Mouse (Mus musculus) hindbrain, embryonic 15.5 days (tissue): ENCODE measurements at regions not wholly inside any gene's neighbourhood (a gene's known extent, or its start where the extent isn't known, plus 50 kb on each side); places are given as distances from the start of the nearest gene placed in this dataset.
A peak's percentile ranks its signal among the peaks of the same experiment; 100 is the strongest.
"Not testable (repeated sequence)": the region's sequence is repeated elsewhere in the genome, so short reads cannot be mapped to it uniquely, and the experiment has no call there.

Experiments used
- ATAC-seq: fragments of 200-750 bp; cut with Nextera tagmentation; 2 replicates; pipeline ENCODE4 v1.8.0; 2017; ENCODE audit warnings: low read depth, moderate number of reproducible peaks, moderate TSS enrichment; ENCODE audit not compliant: low FRiP score
- H3K27ac ChIP-seq: fragments of 300-500 bp; sonication (generic); replicated peaks from 2 replicates; pipeline ENCODE4 v1.5.1; 2015; ENCODE audit warnings: mild to moderate bottlenecking, inconsistent platforms
- H3K27me3 ChIP-seq: fragments of 300-500 bp; sonication (generic); 2 replicates; pipeline ENCODE4 v1.6.1; 2015; ENCODE audit warnings: control low read depth, inconsistent platforms
- H3K36me3 ChIP-seq: fragments of 300-500 bp; sonication (generic); 2 replicates; pipeline ENCODE4 v1.6.1; 2015; ENCODE audit warnings: control low read depth, inconsistent platforms
- H3K4me1 ChIP-seq: fragments of 300-500 bp; sonication (generic); replicated peaks from 2 replicates; pipeline ENCODE4 v1.6.1; 2015; ENCODE audit warnings: control low read depth, inconsistent platforms
- H3K4me2 ChIP-seq: fragments of 300-500 bp; sonication (generic); 2 replicates; pipeline ENCODE4 v1.6.1; 2015; ENCODE audit warnings: moderate library complexity, mild to moderate bottlenecking, inconsistent platforms
- H3K4me3 ChIP-seq: fragments of 300-500 bp; sonication (generic); 2 replicates; pipeline ENCODE4 v1.5.1; 2015; ENCODE audit warnings: mild to moderate bottlenecking, inconsistent platforms
- H3K9ac ChIP-seq: fragments of 300-500 bp; sonication (generic); 2 replicates; pipeline ENCODE4 v1.6.1; 2015; ENCODE audit warnings: inconsistent platforms
- H3K9me3 ChIP-seq: fragments of 300-500 bp; sonication (generic); 2 replicates; pipeline ENCODE4 v1.6.1; 2016; ENCODE audit warnings: control low read depth, inconsistent platforms
- WGBS: fragments of 180-500 bp; shearing (Covaris S2); methylation state at CpG from one replicate; pipeline ENCODE4 v1.1.7; 2015; 5-methylcytosine and 5-hydroxymethylcytosine counted together

GRCm38 (mm10) chr16:23777041-23777440, 113.7 kb downstream of the Sst start:
- no peak overlapping the region for H3K4me3 ChIP-seq
- no peaks in the 10 kb centered on the region for H3K9me3 ChIP-seq
- no peak overlapping the region for H3K9ac ChIP-seq
- H3K4me2 ChIP-seq: no peak overlapping the region
- peaks cover under 1% of the 10 kb centered on the region; the same call in 1 of the 2 replicates for H3K4me1 ChIP-seq
- H3K27ac ChIP-seq: no peak overlapping the region
- 61% methylated on average over 2 of the region's 2 CpGs for WGBS
- no peaks in the 10 kb centered on the region for H3K36me3 ChIP-seq
- no peaks in the 10 kb centered on the region for H3K27me3 ChIP-seq
- no peak for ATAC-seq

GRCm38 (mm10) chr16:23776501-23776900, 114.3 kb downstream of the Sst start:
- Histone ChIP-seq H3K4me2 (no peak overlapping the region), H3K9ac (no peak overlapping the region)
- 45% methylated on average over 1 of the region's 1 CpGs for WGBS

DNA sequence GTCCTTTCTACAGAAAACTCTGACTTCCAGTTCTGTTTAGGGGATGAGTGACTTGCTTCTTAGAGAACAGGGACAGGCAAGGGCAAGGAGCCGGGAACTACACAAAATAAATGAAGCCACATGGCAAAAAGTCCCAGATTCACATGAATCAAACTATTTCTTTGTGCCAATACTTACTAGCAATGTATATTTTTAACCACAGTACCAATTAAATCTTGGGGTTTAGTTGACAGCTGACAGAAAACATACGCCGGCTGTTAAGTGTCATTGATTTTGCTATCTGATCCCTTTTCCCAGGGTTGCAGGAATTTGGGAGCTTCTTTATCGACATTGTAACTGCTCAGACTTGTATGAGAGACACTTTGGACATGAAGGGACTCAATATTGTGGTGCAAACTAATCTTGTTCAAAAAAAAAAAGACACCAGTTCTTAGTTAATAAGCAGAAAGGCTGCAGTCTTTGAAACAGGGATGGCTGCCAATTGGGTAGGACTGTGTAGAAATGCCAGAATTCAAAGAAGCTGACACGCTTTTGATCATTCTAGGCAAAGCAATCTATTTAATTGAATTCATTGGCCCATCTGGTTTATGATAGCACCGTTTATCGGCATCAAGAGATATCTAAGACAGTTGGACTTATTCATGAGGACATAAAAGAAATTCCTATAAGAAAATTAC, 132.5 kb downstream of the Sst start:
- H3K27me3 ChIP-seq: no peaks in the 10 kb centered on the region
- no peak overlapping the region for H3K9ac ChIP-seq
- WGBS: 75% methylated on average over 7 of the region's 7 CpGs
- H3K27ac ChIP-seq: no peak overlapping the region
- no peaks in the 10 kb centered on the region for H3K9me3 ChIP-seq
- no peaks in the 10 kb centered on the region for H3K4me1 ChIP-seq
- H3K4me3 ChIP-seq: no peak overlapping the region
- no peak for ATAC-seq
- H3K36me3 ChIP-seq: no peaks in the 10 kb centered on the region
- H3K4me2 ChIP-seq: no peak overlapping the region

More at GRCm38 (mm10) chr16:23776501-23776900, 114.3 kb downstream of the Sst start:
- Histone ChIP-seq H3K4me3 (no peak overlapping the region), H3K27ac (no peak overlapping the region), H3K9me3 (no peaks in the 10 kb centered on the region), H3K36me3 (no peaks in the 10 kb centered on the region), H3K27me3 (no peaks in the 10 kb centered on the region), H3K4me1 (no peaks in the 10 kb centered on the region; the same call in 1 of the 2 replicates)
- ATAC-seq: no peak

- Histone ChIP-seq H3K9ac (no peak overlapping the region), H3K4me2 (no peak overlapping the region), H3K9me3 (no peaks in the 10 kb centered on the region), H3K27ac (no peak overlapping the region), H3K4me1 (no peaks in the 10 kb centered on the region), H3K4me3 (no peak overlapping the region), H3K27me3 (no peaks in the 10 kb centered on the region), H3K36me3 (no peaks in the 10 kb centered on the region)
- WGBS: 44% methylated on average over 3 of the region's 3 CpGs
- ATAC-seq: 0 out of 2 replicates have a peak, but pooled peaks have one; percentile 27
Measured at GRCm38 (mm10) chr16:23737026-23737425, 153.7 kb downstream of the Sst start.

DNA sequence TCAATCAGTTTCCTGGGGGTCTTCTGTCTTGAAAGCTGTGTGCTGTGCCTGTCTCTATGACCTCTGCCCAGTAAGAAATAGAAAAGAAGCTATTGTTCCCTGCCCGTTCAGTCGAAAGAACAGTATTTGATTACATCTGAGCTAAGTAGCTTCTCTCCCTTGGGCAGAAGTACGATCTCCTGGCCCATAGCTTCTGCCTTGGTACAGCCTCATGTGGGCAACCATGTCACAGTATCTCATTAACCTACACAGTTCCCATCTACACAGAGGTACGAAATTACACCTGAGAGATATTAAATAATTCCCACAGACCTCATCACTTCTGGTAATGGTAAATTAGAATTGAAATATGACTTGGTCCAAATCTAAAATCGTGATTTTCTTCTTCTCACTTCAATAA, 155.0 kb downstream of the Sst start:
- peak; percentile 66 for ATAC-seq
- WGBS: 30% methylated on average over 5 of the region's 5 CpGs
- no peaks in the 10 kb centered on the region for H3K4me1 ChIP-seq
- no peak overlapping the region for H3K4me3 ChIP-seq
- H3K9me3 ChIP-seq: no peaks in the 10 kb centered on the region
- no peak overlapping the region for H3K9ac ChIP-seq
- H3K27me3 ChIP-seq: no peaks in the 10 kb centered on the region
- H3K27ac ChIP-seq: no peak overlapping the region
- H3K36me3 ChIP-seq: no peaks in the 10 kb centered on the region
- H3K4me2 ChIP-seq: no peak overlapping the region

GRCm38 (mm10) chr16:23726562-23726961, 164.2 kb downstream of the Sst start:
- H3K27me3 ChIP-seq: no peaks in the 10 kb centered on the region
- H3K4me2 ChIP-seq: no peak overlapping the region
- H3K27ac ChIP-seq: no peak overlapping the region
- ATAC-seq: no peak
- no peak overlapping the region for H3K4me3 ChIP-seq
- WGBS: 78% methylated on average over 4 of the region's 4 CpGs
- H3K36me3 ChIP-seq: no peaks in the 10 kb centered on the region
- no peaks in the 10 kb centered on the region for H3K4me1 ChIP-seq
- H3K9me3 ChIP-seq: no peaks in the 10 kb centered on the region
- no peak overlapping the region for H3K9ac ChIP-seq

DNA sequence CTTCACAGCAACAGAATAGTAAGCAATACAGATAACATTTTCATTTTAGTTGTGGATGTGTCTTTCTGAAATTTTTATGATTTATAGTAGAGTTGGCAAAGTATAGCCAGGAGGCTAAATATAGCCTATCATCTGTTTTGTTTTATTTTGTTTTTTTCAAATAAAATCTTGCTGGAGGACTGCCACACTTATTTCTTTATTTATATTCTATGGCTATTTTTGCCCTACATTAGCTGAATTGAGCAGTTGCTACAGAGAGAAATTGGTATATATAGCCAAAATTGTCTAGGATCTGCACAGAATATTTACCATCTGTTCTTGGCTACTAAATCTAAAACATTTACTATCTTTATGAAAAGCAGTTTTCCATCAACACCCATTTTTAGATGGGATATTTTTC, 169.0 kb downstream of the Sst start:
- ATAC-seq: no peak
- no peaks in the 10 kb centered on the region for H3K27me3 ChIP-seq
- H3K9me3 ChIP-seq: no peaks in the 10 kb centered on the region
- H3K4me2 ChIP-seq: no peak overlapping the region
- H3K4me1 ChIP-seq: no peaks in the 10 kb centered on the region
- no peak overlapping the region for H3K27ac ChIP-seq
- H3K4me3 ChIP-seq: no peak overlapping the region
- no peak overlapping the region for H3K9ac ChIP-seq
- H3K36me3 ChIP-seq: no peaks in the 10 kb centered on the region

DNA sequence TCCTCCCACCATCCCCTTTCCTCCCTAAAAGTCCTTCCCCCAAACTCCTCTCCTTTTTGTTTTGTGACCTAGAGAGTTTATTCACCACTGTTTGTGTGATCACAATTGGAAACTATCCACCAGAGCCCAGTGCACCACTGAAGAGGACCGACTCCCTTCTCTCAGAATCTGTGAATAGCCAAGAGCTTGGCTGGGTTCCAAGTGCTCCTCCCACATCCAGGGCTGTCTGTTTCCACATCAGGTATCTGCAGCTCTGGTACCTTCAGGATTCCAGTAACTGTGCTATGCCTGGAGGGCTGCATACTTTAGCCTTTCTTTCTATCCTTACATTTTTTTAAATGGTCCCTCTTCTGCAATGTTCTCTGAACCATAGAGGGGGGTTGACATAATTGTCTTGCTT, 180.5 kb upstream of the Masp1 start:
- ATAC-seq: no peak
- H3K27me3 ChIP-seq: no peaks in the 10 kb centered on the region
- no peak overlapping the region for H3K4me2 ChIP-seq
- H3K36me3 ChIP-seq: no peaks in the 10 kb centered on the region
- H3K9me3 ChIP-seq: no peaks in the 10 kb centered on the region
- H3K4me3 ChIP-seq: no peak overlapping the region
- 21% methylated on average over 1 of the region's 1 CpGs for WGBS
- no peak overlapping the region for H3K9ac ChIP-seq
- no peak overlapping the region for H3K27ac ChIP-seq
- no peaks in the 10 kb centered on the region for H3K4me1 ChIP-seq

DNA sequence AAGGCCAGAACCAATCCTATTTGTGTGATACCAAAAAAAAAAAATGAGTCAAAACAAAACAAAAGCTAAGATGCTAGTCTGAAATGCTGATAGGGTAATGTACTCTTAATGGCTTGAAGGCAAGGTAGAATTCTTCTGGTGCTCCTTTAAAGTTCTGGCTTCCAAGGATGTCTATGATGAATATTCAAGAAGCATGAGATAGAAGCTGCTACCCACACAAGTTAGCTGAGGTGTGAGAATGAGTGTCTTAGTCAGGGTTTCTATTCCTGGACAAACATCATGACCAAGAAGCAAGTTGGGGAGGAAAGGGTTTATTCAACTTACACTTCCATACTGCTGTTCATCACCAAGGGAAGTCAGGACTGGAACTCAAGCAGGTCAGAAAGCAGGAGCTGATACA, 173.6 kb upstream of the Masp1 start:
- H3K4me3 ChIP-seq, H3K36me3 ChIP-seq, H3K4me2 ChIP-seq, H3K27me3 ChIP-seq, ATAC-seq, H3K4me1 ChIP-seq, H3K9me3 ChIP-seq, H3K27ac ChIP-seq, H3K9ac ChIP-seq: not testable (repeated sequence)

GRCm38 (mm10) chr16:23690061-23690460, 169.4 kb upstream of the Masp1 start:
- no peak for ATAC-seq
- Histone ChIP-seq H3K27me3 (no peaks in the 10 kb centered on the region), H3K9me3 (no peaks in the 10 kb centered on the region), H3K4me2 (no peak overlapping the region), H3K4me1 (no peaks in the 10 kb centered on the region), H3K36me3 (no peaks in the 10 kb centered on the region), H3K4me3 (no peak overlapping the region), H3K9ac (no peak overlapping the region), H3K27ac (no peak overlapping the region)
- WGBS: 93% methylated on average over 2 of the region's 2 CpGs

DNA sequence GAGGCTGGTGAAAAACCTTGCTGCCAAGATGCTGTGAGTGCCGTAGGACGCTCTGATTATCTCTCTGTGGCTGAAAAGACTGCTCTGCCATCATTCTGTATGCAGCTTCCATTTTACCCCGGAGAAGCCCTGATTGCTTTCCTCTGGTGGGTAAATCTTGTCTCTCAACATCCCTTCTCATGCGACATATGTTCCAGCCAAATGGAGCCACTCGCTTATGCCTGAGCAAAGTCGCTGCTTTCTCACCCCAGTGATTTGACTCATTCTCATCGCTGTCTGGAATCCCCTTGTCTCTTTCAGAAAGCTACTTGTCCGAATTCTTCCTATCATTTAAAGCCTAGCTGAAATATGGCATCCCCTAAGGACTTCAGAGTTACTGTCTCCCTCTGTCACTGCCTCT, 166.2 kb upstream of the Masp1 start:
- Histone ChIP-seq H3K27me3 (no peaks in the 10 kb centered on the region), H3K36me3 (no peaks in the 10 kb centered on the region), H3K9ac (no peak overlapping the region), H3K27ac (peak overlapping the region; percentile 45; the same call in 1 of the 2 replicates), H3K4me3 (no peak overlapping the region), H3K9me3 (no peaks in the 10 kb centered on the region), H3K4me1 (no peaks in the 10 kb centered on the region), H3K4me2 (no peak overlapping the region)
- WGBS: 65% methylated on average over 8 of the region's 8 CpGs
- ATAC-seq: no peak

- Histone ChIP-seq H3K4me2 (no peak overlapping the region), H3K4me1 (no peaks in the 10 kb centered on the region), H3K27me3 (no peaks in the 10 kb centered on the region), H3K27ac (no peak overlapping the region), H3K9ac (no peak overlapping the region), H3K4me3 (no peak overlapping the region), H3K36me3 (no peaks in the 10 kb centered on the region), H3K9me3 (no peaks in the 10 kb centered on the region)
- 77% methylated on average over 2 of the region's 2 CpGs for WGBS
- no peak for ATAC-seq
Measured at GRCm38 (mm10) chr16:23680434-23680833, 159.8 kb upstream of the Masp1 start.

DNA sequence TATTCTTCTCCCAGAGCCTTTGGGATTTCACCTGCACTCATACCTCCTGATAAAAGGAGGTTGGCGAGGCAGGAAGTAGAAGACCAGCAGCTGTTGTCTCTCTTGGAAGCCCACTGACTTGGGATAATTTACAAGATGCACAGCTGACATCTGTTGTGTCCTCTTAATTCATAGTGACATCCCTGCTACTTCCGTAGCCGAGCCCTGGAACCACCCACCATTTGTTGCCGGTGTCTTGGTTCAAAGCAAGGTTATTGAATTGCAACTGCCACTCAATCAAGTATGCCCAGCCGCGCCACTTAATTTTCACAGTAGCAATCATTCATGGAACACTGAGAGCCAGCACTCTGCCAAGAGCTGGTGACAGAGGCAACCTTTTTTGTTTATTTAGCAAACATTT, 151.8 kb upstream of the Masp1 start:
- Histone ChIP-seq H3K4me1 (no peaks in the 10 kb centered on the region), H3K4me3 (no peak overlapping the region), H3K27ac (no peak overlapping the region), H3K4me2 (no peak overlapping the region), H3K36me3 (no peaks in the 10 kb centered on the region), H3K27me3 (no peaks in the 10 kb centered on the region), H3K9me3 (no peaks in the 10 kb centered on the region), H3K9ac (no peak overlapping the region)
- WGBS: 38% methylated on average over 6 of the region's 6 CpGs
- peak; percentile 38; the same call in 1 of the 2 replicates for ATAC-seq
